Mouse (Mus musculus) cerebellum, adult 9-10 months (tissue): Measurements from ENCODE around the gene Trpm1.

Source experiments
- DNase-seq: peaks from one replicate; pipeline ENCODE4 v3.0.0; 2022

The Trpm1 gene

GRCm38 (mm10) chr7:64296286-64297010 lies 142.8 kb downstream of the Trpm1 start:
- no peak for DNase-seq

DNA sequence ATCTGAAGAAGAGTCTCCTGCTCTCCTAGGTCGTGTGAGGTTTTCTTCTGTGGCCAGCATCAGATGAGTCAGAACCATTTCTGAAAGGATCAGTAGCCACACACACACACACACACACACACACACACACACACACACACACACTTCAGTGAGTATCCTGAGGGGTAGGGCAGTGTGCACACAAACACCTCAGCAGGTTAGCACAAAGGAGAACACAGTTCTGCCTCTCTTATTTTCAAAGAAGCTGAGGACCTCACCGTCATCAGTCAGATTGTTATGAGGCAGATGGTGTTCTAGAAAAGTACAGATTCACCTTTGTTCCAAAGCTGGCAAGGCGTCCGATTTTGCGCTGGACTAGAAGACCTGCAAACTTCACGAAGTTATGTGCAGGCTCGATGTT lies 156.6 kb downstream of the Trpm1 start:
- no peak for DNase-seq

DNA sequence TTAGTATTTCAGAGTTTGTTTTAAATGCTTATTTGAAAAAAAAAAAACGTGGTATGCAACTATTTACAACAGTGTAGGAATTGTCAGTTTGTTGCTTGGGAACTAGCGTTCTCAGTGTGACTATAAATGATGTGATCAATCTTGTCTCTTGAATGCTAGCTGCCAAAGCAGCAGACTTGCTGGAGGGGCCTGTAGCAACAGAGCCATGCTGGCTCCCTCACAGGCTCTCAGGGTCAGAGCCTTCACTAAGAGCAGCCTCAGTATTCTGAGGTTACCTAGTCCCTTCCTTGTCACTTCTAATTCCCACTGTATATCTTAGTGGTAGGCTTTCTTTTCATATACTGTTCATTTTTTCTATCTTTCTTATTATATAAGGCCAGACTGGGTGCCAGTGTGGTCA lies 157.1 kb downstream of the Trpm1 start:
- no peak for DNase-seq

GRCm38 (mm10) chr7:64312811-64313210 lies 159.2 kb downstream of the Trpm1 start:
- no peak for DNase-seq
